Mouse (Mus musculus) brain, embryonic 18.5 days (tissue): ENCODE results near the gene Gm20715.
"Not testable (repeated sequence)": the region's sequence is repeated elsewhere in the genome, so short reads cannot be mapped to it uniquely, and the experiment has no call there.

ENCODE experiments used
- DNase-seq: peaks from one replicate; pipeline ENCODE4 v3.0.0-alpha.2; 2012; ENCODE audit warnings: low read depth, low spot score

Gm20715 gene

DNA sequence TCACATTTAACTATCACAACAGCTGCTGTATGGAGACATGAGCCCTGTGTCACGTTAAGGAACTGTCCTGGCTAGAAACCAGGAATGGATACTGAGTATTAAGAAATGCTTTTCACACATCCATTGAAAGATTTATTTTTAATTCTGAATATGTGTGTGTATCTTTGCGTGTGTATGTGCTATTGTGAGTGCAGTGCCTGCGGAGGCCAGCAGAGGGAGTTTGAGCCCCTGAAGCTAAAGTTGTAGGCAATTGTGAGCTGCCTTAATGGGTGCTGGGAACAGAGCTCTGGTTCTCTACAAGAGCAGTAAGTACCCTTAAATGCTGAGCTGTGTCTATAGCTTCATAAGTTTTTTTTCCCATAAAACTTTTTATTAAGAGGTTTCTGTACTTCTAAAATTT lies 19.3 kb downstream of the Gm20715 start:
- DNase-seq = no peak

- no peak for DNase-seq
These were observed 20.3 kb downstream of the Gm20715 start for GRCm38 (mm10) chr7:6430342-6430741.

DNA sequence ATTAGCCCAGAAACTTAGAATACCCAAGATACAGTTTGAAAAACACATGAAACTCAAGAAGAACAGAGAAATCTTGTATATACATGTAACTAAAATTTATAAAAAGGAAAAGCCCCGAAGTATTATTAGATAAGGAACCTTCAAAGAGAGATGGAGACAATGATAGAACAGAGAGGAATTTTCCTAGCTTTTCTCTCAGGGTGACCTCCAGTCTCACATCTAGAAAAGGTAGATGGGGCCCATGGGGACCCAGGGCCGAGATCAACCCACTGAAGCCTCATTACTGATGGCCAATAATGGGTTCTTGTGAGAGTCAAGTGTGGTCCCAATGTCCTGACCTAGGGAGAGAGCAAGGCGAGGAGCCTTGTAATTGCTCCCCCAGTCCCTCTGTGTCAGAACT lies 28.3 kb downstream of the Gm20715 start, which contains the start of gene Olfr1344:
Gene Olfr1344, plus strand, starts transcription at position 301 of the 400 bp plus-strand sequence.
- DNase-seq = no peak

GRCm38 (mm10) chr7:6441173-6441572 lies 31.1 kb downstream of the Gm20715 start:
- no peak for DNase-seq

DNA sequence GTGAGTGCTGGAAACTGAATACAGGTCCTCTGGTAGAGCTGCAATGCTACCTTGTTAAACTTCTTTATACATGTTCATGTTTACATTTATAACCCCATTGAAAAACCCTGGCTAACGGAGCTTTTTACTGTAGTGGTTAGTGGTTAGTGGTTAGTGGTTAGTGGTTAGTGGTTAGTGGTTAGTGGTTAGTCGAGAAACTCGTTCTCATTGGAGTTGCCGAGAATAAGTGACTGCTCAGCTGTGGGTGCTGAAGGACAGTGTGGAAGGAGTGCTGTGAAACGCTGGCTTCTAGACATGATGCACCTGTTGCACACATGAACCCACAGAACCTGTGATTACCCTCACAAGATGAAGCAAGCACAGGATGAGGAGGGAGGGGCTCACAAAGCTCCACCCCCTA lies 37.7 kb downstream of the Gm20715 start:
- no peak for DNase-seq

DNA sequence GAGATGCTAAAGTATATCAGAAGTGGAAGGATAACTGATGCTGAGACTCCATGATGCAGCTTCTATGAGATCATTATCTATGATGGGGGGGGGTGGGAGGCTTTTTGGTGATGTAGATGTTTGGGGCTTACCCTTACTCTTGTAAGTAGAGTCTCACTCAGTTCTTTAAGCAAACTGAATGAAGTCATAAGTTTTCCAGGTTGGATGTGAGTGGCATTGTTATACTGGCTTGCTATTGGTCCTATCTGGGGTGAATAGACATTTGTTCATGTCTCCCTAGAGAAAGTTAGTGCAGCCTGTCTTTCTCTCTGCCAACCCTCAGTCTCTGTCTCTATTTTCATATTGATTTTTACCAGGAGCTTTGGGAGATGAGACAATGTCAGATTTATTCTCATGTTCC lies 45.8 kb downstream of the Gm20715 start, which contains the start of gene Olfr1336:
Gene Olfr1336, plus strand, starts transcription at position 301 of the 400 bp plus-strand sequence.
- DNase-seq = no peak

GRCm38 (mm10) chr7:6456399-6456798 lies 46.3 kb downstream of the Gm20715 start:
- DNase-seq = no peak

DNA sequence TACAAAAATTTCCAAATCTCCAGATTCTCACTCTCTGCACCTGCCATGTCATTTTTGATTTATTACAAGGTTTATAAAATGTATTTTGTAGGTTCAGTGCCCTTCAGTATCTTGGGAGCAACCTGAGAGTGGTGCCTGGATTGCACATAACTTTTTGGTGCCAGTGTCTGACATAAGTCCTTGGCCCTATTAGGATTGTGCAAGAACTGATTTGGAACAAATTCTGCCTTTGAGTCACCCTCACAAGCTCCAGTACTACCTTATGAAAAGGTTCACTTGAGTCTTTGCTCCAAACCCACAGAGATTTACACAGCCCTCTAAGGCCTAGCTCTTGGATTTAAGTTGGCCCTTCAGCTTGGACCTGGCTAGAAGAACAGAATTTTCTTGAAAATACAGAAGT lies 56.9 kb downstream of the Gm20715 start, which contains the start of gene Olfr1346:
Gene Olfr1346, plus strand, starts transcription at position 151 of the 400 bp plus-strand sequence.
- DNase-seq = no peak

- DNase-seq = not testable (repeated sequence)
These were observed 67.6 kb downstream of the Gm20715 start for GRCm38 (mm10) chr7:6477633-6478032.

- no peak for DNase-seq
These were observed 76.8 kb downstream of the Gm20715 start, which contains the start of gene Olfr5 for GRCm38 (mm10) chr7:6486841-6487240. Gene Olfr5, minus strand, starts transcription at chr7:6486941.
